Mouse (Mus musculus) bone marrow, adult 2 months (tissue): ENCODE data around the gene St14. TPM values are rescaled to one million over a fixed set of nuclear protein-coding genes. Genes with fewer than 3 reads are reported as not detected.

ENCODE experiments used
- H3K27ac ChIP-seq: fragments of 200-500 bp; 2 replicates; pipeline ENCODE4 v1.5.1; 2012; ENCODE audit warnings: low read depth, mild to moderate bottlenecking, control low read depth, inconsistent platforms, low read length; ENCODE audit not compliant: control insufficient read depth, poor library complexity, insufficient read depth
- H3K4me1 ChIP-seq: fragments of 200-500 bp; 2 replicates; pipeline ENCODE4 v1.6.1; 2011; ENCODE audit warnings: low read length; ENCODE audit not compliant: control insufficient read depth, insufficient read depth
- H3K4me3 ChIP-seq: fragments of 200-500 bp; replicated peaks from 2 replicates; pipeline ENCODE3; 2011; ENCODE audit warnings: mild to moderate bottlenecking, low read depth, low read length, control low read depth; ENCODE audit not compliant: control insufficient read depth
- CTCF ChIP-seq: fragments of 200-500 bp; IDR thresholded peaks from 2 replicates; pipeline ENCODE4 v1.5.1; 2011; ENCODE audit warnings: low read length, control low read depth; ENCODE audit not compliant: control insufficient read depth, insufficient read depth
- POLR2A ChIP-seq: fragments of 200-500 bp; IDR thresholded peaks from 2 replicates; pipeline ENCODE4 v1.6.1; 2011; ENCODE audit warnings: low read depth, mild to moderate bottlenecking, control low read depth, low read length, borderline replicate concordance; ENCODE audit not compliant: control insufficient read depth
- WGBS: fragments of 180-500 bp; shearing (Covaris S2); methylation state at CpG from one replicate; pipeline ENCODE4 v1.1.7; 2018; 5-methylcytosine and 5-hydroxymethylcytosine counted together
- polyA plus RNA-seq: library from polyadenylated mRNA; stranded (reverse); fragments of >200 nt; gene quantifications from 2 replicates; pipeline ENCODE4 v1.2.4, GENCODE M21; 2011; ENCODE audit warnings: low replicate concordance; ENCODE audit not compliant: missing spikeins, insufficient read depth, insufficient read length

The St14 gene
- polyA plus RNA-seq, 1 experiment: 5.4 TPM

GRCm38 (mm10) chr9:31092833-31093195 lies 38.8 kb downstream of the St14 start:
- 69% methylated on average over 10 of the region's 10 CpGs for WGBS
- TF ChIP-seq CTCF (no peak), POLR2A (no peak)

GRCm38 (mm10) chr9:31092111-31092832 lies 39.4 kb downstream of the St14 start:
- Histone ChIP-seq H3K27ac (no peak overlapping the region), H3K4me1 (no peaks in the 10 kb centered on the region), H3K4me3 (no peak overlapping the region)
- TF ChIP-seq POLR2A (no peak), CTCF (no peak)
- WGBS: 84% methylated on average over 18 of the region's 18 CpGs

More at GRCm38 (mm10) chr9:31092833-31093195, 38.8 kb downstream of the St14 start:
- Histone ChIP-seq H3K4me3 (no peak overlapping the region), H3K27ac (no peak overlapping the region), H3K4me1 (no peaks in the 10 kb centered on the region)

GRCm38 (mm10) chr9:31091162-31091581 lies 40.5 kb downstream of the St14 start:
- Histone ChIP-seq H3K4me1 (no peaks in the 10 kb centered on the region), H3K27ac (no peak overlapping the region), H3K4me3 (no peak overlapping the region)
- no peak for TF ChIP-seq CTCF
- no peak for TF ChIP-seq POLR2A
- WGBS: 88% methylated on average over 10 of the region's 10 CpGs

- H3K4me3 ChIP-seq: no peak overlapping the region
- H3K27ac ChIP-seq: no peak overlapping the region
- 70% methylated on average over 29 of the region's 29 CpGs for WGBS
- TF ChIP-seq CTCF (no peak), POLR2A (no peak)
- H3K4me1 ChIP-seq: no peaks in the 10 kb centered on the region
Observed at GRCm38 (mm10) chr9:31090081-31091023, 41.3 kb downstream of the St14 start.

GRCm38 (mm10) chr9:31089541-31089940 lies 42.1 kb downstream of the St14 start:
- WGBS: 84% methylated on average over 9 of the region's 9 CpGs
- Histone ChIP-seq H3K4me1 (no peaks in the 10 kb centered on the region), H3K4me3 (no peak overlapping the region), H3K27ac (no peak overlapping the region)
- no peak for TF ChIP-seq POLR2A
- TF ChIP-seq CTCF: no peak

- no peak overlapping the region for H3K4me3 ChIP-seq
- TF ChIP-seq CTCF: no peak
- TF ChIP-seq POLR2A: no peak
- WGBS: 70% methylated on average over 4 of the region's 4 CpGs
Observed at GRCm38 (mm10) chr9:31088883-31089282, 42.8 kb downstream of the St14 start.

GRCm38 (mm10) chr9:31088116-31088515 lies 43.5 kb downstream of the St14 start:
- 67% methylated on average over 3 of the region's 3 CpGs for WGBS
- no peak overlapping the region for H3K4me3 ChIP-seq
- TF ChIP-seq CTCF (no peak), POLR2A (no peak)
- no peak overlapping the region for H3K27ac ChIP-seq
- no peaks in the 10 kb centered on the region for H3K4me1 ChIP-seq

More at GRCm38 (mm10) chr9:31088883-31089282, 42.8 kb downstream of the St14 start:
- Histone ChIP-seq H3K27ac (no peak overlapping the region), H3K4me1 (no peaks in the 10 kb centered on the region)

- Histone ChIP-seq H3K27ac (no peak overlapping the region), H3K4me3 (no peak overlapping the region), H3K4me1 (no peaks in the 10 kb centered on the region)
- 80% methylated on average over 4 of the region's 4 CpGs for WGBS
- TF ChIP-seq POLR2A (no peak), CTCF (no peak)
Observed at GRCm38 (mm10) chr9:31087466-31087865, 44.2 kb downstream of the St14 start.

- Histone ChIP-seq H3K4me3 (no peak overlapping the region), H3K4me1 (no peaks in the 10 kb centered on the region), H3K27ac (no peak overlapping the region)
- TF ChIP-seq POLR2A: no peak
- no peak for TF ChIP-seq CTCF
- WGBS: 79% methylated on average over 7 of the region's 7 CpGs
Observed at GRCm38 (mm10) chr9:31086754-31087145, 44.9 kb downstream of the St14 start.
